Mouse (Mus musculus) hindbrain, embryonic 16.5 days (tissue): ENCODE measurements around the gene Cul4a. TPM values are rescaled to one million over a fixed set of nuclear protein-coding genes. Genes with fewer than 3 reads are reported as not detected.
"Not testable (repeated sequence)": the region's sequence is repeated elsewhere in the genome, so short reads cannot be mapped to it uniquely, and the experiment has no call there.

Experiments
- ATAC-seq: fragments of 200-750 bp; cut with Nextera tagmentation; 2 replicates; pipeline ENCODE4 v1.8.0; 2017; ENCODE audit warnings: moderate TSS enrichment, moderate library complexity
- H3K27ac ChIP-seq: fragments of 300-500 bp; sonication (generic); 2 replicates; pipeline ENCODE4 v1.5.1; 2014; ENCODE audit warnings: low read depth, mild to moderate bottlenecking, control low read depth, low read length, moderate library complexity
- H3K27me3 ChIP-seq: fragments of 300-500 bp; sonication (generic); replicated peaks from 2 replicates; pipeline ENCODE4 v1.6.1; 2014; ENCODE audit warnings: low read length; ENCODE audit not compliant: control insufficient read depth, insufficient read depth
- H3K36me3 ChIP-seq: fragments of 300-500 bp; sonication (generic); 2 replicates; pipeline ENCODE4 v1.6.1; 2014; ENCODE audit warnings: mild to moderate bottlenecking, low read length, moderate library complexity, mixed read lengths; ENCODE audit not compliant: control insufficient read depth, insufficient read depth
- H3K4me1 ChIP-seq: fragments of 300-500 bp; sonication (generic); 2 replicates; pipeline ENCODE4 v1.6.1; 2014; ENCODE audit warnings: low read depth, low read length; ENCODE audit not compliant: control insufficient read depth, insufficient read depth
- H3K4me2 ChIP-seq: fragments of 300-500 bp; sonication (generic); 2 replicates; pipeline ENCODE4 v1.6.1; 2014; ENCODE audit warnings: mild to moderate bottlenecking, low read length, control low read depth, moderate library complexity
- H3K4me3 ChIP-seq: fragments of 300-500 bp; sonication (generic); 2 replicates; pipeline ENCODE4 v1.5.1; 2014; ENCODE audit warnings: mild to moderate bottlenecking, low read length, control low read depth, moderate library complexity
- H3K9ac ChIP-seq: fragments of 300-500 bp; sonication (generic); 2 replicates; pipeline ENCODE4 v1.6.1; 2014; ENCODE audit warnings: low read depth, mild to moderate bottlenecking, control low read depth, low read length, moderate library complexity
- H3K9me3 ChIP-seq: fragments of 300-500 bp; sonication (generic); 2 replicates; pipeline ENCODE4 v1.6.1; 2014; ENCODE audit warnings: mild to moderate bottlenecking, low read length, moderate library complexity; ENCODE audit not compliant: control insufficient read depth
- WGBS: fragments of 180-500 bp; shearing (Covaris S2); extraction: QIAGEN DNeasy Blood & Tissue Kit; methylation state at CpG from one replicate; pipeline ENCODE4 v1.1.7; 2014; 5-methylcytosine and 5-hydroxymethylcytosine counted together
- polyA plus RNA-seq: library from polyadenylated mRNA; unstranded; fragments of >200 nt; fragmentation: Nextera tagmentation; extraction: Ambion mirVana; gene quantifications from 2 replicates; pipeline ENCODE4 v1.2.1, GENCODE M21; 2015

Gene Cul4a
- polyA plus RNA-seq, 1 experiment from 2014 or later, result 67.5 TPM

GRCm38 (mm10) chr8:13122887-13123421 is 17.5 kb downstream of the Cul4a start:
- ATAC-seq, result no peak
- H3K4me2 ChIP-seq, result no peak overlapping the region
- WGBS, result 94% methylated on average over 7 of the region's 7 CpGs
- H3K27me3 ChIP-seq, result no peaks in the 10 kb centered on the region
- no peak overlapping the region for H3K4me3 ChIP-seq
- H3K9ac ChIP-seq, result no peak overlapping the region
- no peaks in the 10 kb centered on the region for H3K4me1 ChIP-seq
- peaks cover 11% of the 10 kb centered on the region for H3K36me3 ChIP-seq
- H3K9me3 ChIP-seq, result no peaks in the 10 kb centered on the region
- no peak overlapping the region for H3K27ac ChIP-seq

- ATAC-seq, result no peak
- Histone ChIP-seq H3K4me1 (no peaks in the 10 kb centered on the region), H3K36me3 (peaks cover 23% of the 10 kb centered on the region), H3K27me3 (no peaks in the 10 kb centered on the region), H3K4me2 (no peak overlapping the region), H3K27ac (no peak overlapping the region), H3K9me3 (no peaks in the 10 kb centered on the region), H3K9ac (no peak overlapping the region), H3K4me3 (no peak overlapping the region)
- WGBS, result 95% methylated on average over 8 of the region's 8 CpGs
These were observed 19.5 kb downstream of the Cul4a start for GRCm38 (mm10) chr8:13124897-13125296.

GRCm38 (mm10) chr8:13132220-13132619 is 26.8 kb downstream of the Cul4a start:
- peaks cover 66% of the 10 kb centered on the region for H3K36me3 ChIP-seq
- H3K9me3 ChIP-seq, H3K4me3 ChIP-seq, H3K4me1 ChIP-seq, H3K4me2 ChIP-seq, H3K27me3 ChIP-seq, ATAC-seq, H3K9ac ChIP-seq, H3K27ac ChIP-seq: not testable (repeated sequence)
- 67% methylated on average over 9 of the region's 9 CpGs for WGBS

DNA sequence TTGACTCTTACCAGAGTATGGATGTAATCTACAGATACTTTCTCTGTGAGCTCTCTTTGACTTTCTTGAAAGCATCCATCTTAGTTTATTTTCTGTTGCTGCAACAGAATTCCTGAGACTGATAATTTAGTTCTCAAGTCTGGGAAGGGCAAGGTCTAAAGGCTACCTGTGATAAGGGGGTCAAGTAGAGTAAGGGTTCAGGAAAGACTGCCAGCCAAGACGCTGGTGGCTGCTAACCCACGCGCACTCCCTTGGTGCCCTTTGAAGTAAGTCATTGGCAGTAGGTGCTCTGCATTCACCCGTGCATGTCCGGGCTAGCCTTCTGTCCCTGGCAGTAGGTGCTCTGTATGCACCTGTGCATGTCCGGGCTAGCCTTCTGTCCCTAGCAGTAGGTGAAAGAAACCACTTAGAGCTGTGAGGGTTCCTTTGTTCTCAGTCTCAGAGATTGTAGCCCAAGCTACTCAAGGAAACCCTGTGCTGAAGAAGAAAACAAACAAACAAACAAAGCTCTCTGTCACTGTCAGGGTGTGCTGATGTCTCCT is 34.3 kb downstream of the Cul4a start:
- Histone ChIP-seq H3K9me3 (no peaks in the 10 kb centered on the region), H3K36me3 (peaks cover 75% of the 10 kb centered on the region), H3K9ac (no peak overlapping the region), H3K4me3 (no peak overlapping the region), H3K27ac (no peak overlapping the region), H3K27me3 (no peaks in the 10 kb centered on the region), H3K4me2 (no peak overlapping the region), H3K4me1 (no peaks in the 10 kb centered on the region)
- WGBS, result over 99% methylated on average over 6 of the region's 6 CpGs
- no peak for ATAC-seq

DNA sequence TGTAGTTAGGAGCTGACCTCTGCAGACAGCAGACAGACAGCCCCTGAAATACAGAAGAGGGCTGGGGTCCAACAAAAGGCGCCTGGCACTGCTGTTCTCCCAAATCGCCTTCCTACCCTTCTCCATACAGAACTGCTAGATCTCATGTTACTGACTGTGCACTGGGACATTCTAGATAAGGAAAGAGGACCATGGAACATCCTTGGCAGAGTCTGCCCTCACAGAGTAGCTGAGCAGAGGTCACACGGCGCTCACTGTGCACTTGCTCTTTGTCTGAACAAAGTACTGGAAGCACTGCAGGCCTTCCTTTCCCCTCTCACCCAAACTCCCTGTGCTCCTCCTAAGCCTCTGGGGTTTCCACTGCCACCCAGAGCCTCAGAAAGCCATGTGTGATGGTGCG is 36.3 kb downstream of the Cul4a start:
- ATAC-seq, result no peak
- no peak overlapping the region for H3K4me3 ChIP-seq
- H3K9me3 ChIP-seq, result no peaks in the 10 kb centered on the region
- H3K9ac ChIP-seq, result no peak overlapping the region
- H3K27me3 ChIP-seq, result no peaks in the 10 kb centered on the region
- WGBS, result 94% methylated on average over 5 of the region's 5 CpGs
- no peak overlapping the region for H3K4me2 ChIP-seq
- no peak overlapping the region for H3K27ac ChIP-seq
- H3K36me3 ChIP-seq, result peaks cover 63% of the 10 kb centered on the region
- no peaks in the 10 kb centered on the region for H3K4me1 ChIP-seq

DNA sequence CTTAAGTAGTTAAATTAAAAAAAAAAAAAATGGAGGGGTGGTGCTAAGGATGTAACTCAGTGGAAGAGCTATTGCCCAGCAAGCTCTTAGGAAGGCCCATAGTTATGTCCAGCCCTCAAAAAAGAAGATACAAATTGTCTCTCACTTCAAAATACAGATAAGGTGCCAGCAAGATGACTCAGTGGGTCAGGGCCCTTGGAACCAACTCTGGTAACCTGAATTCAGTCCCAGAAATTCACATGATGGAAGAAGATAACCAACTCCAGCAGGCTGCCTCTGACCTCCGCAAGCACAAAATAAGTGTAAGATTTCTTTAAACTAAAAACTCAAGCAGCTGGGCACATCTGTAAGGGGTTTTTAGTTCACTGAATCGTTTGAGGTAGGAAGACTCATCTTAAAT is 43.1 kb downstream of the Cul4a start:
- H3K36me3 ChIP-seq, result peaks cover 17% of the 10 kb centered on the region
- WGBS, result 100% methylated on average over 2 of the region's 2 CpGs

GRCm38 (mm10) chr8:13149287-13149686 is 43.9 kb downstream of the Cul4a start:
- 100% methylated on average over 2 of the region's 2 CpGs for WGBS
- Histone ChIP-seq H3K36me3 (peaks cover 16% of the 10 kb centered on the region; the same call in 1 of the 2 replicates), H3K4me3 (no peak overlapping the region), H3K4me2 (no peak overlapping the region), H3K9ac (no peak overlapping the region), H3K27me3 (no peaks in the 10 kb centered on the region), H3K27ac (no peak overlapping the region), H3K4me1 (no peaks in the 10 kb centered on the region), H3K9me3 (no peaks in the 10 kb centered on the region)
- ATAC-seq, result no peak

More for the DNA sequence above, 43.1 kb downstream of the Cul4a start:
- no peak overlapping the region for H3K27ac ChIP-seq
- no peaks in the 10 kb centered on the region for H3K9me3 ChIP-seq
- H3K27me3 ChIP-seq, result no peaks in the 10 kb centered on the region
- H3K9ac ChIP-seq, result no peak overlapping the region
- ATAC-seq, result no peak
- H3K4me3 ChIP-seq, result no peak overlapping the region
- H3K4me1 ChIP-seq, result no peaks in the 10 kb centered on the region
- H3K4me2 ChIP-seq, result no peak overlapping the region

DNA sequence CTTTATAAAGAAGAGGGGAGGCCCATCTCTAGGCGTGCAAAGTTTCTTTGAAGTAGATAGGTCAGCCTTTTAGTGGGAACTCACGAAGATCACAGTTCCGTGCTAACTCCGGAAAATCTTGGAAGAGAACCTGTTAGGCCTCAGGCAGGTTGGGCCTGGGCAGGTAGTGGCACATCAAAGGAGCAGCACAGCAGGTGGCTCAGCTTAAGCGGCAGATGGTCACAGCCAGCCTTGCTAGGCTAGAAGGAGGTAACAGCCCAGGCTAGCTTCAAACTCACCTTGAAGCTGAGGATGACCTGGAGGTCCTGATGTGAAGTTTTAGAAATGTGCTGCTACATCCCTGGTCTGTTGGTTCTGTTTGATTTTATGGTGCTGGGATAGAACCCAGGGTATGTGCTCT is 44.4 kb downstream of the Cul4a start:
- peaks cover 12% of the 10 kb centered on the region; the same call in 1 of the 2 replicates for H3K36me3 ChIP-seq
- no peaks in the 10 kb centered on the region for H3K27me3 ChIP-seq
- 65% methylated on average over 5 of the region's 5 CpGs for WGBS
- H3K27ac ChIP-seq, result no peak overlapping the region
- H3K4me2 ChIP-seq, result no peak overlapping the region
- no peak overlapping the region for H3K9ac ChIP-seq
- no peak for ATAC-seq
- no peaks in the 10 kb centered on the region for H3K9me3 ChIP-seq
- H3K4me1 ChIP-seq, result no peaks in the 10 kb centered on the region
- H3K4me3 ChIP-seq, result no peak overlapping the region

DNA sequence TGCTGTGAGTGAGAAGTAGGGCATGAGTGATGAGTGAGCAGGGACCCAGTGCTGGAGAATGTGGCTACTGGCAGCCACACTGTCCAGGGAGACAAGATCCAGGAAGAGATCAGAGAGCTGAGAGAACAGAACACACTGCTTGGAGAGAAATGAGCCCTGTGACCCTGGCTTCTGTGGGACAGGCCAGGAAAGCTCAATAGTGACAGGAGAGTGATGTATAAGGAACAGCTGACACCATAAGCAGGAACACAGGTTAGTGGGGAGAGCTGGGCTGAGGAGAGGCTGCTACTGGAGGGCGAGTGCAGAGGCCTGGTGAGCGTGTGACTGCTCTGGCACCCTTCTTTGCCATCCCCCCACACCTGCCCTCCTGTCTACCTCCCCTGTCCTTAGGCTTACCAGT is 45.5 kb downstream of the Cul4a start:
- no peak overlapping the region for H3K9ac ChIP-seq
- no peak overlapping the region for H3K27ac ChIP-seq
- H3K36me3 ChIP-seq, result peaks cover 8% of the 10 kb centered on the region; the same call in 1 of the 2 replicates
- 100% methylated on average over 2 of the region's 2 CpGs for WGBS
- H3K4me2 ChIP-seq, result no peak overlapping the region
- no peaks in the 10 kb centered on the region for H3K9me3 ChIP-seq
- no peaks in the 10 kb centered on the region for H3K27me3 ChIP-seq
- H3K4me3 ChIP-seq, result no peak overlapping the region
- H3K4me1 ChIP-seq, result no peaks in the 10 kb centered on the region
- ATAC-seq, result no peak
